Mouse (Mus musculus) NIH3T3 (cell line): Measurements from ENCODE around the gene Rdh12.
A peak's percentile ranks its signal among the peaks of the same experiment; 100 is the strongest.

Experiments
- DNase-seq: peaks from one replicate; pipeline ENCODE4 v3.0.0-alpha.2; 2012; ENCODE audit warnings: low read depth

The Rdh12 gene

GRCm38 (mm10) chr12:79253294-79254053, 44.8 kb downstream of the Rdh12 start:
- no peak for DNase-seq

GRCm38 (mm10) chr12:79254975-79255374, 46.3 kb downstream of the Rdh12 start:
- DNase-seq = no peak

GRCm38 (mm10) chr12:79260154-79260553, 51.4 kb downstream of the Rdh12 start:
- DNase-seq = no peak

GRCm38 (mm10) chr12:79261035-79261434, 52.3 kb downstream of the Rdh12 start:
- peak; percentile 76 for DNase-seq
